Comparison of ENCODE assay signal across 23 mouse cellular contexts in the genomic region with DNA sequence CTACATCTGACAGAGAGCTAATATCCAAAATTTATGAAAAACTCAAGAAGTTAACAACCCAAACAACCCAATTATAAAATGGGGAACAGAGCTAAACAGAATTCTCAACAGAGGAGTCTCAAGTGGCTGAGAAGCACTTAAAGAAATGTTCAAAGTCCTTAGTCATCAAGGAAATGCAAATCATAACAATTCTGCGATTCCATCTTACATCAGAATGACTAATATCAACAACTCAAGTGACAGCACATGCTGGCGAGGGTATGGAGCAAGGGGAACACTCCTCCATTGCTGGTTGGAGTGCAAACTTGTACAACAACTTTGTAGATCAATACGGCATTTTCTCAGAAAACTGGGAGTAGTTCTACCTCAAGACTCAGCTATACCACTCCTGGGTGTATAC. TPM values are rescaled to one million over a fixed set of nuclear protein-coding genes. Genes with fewer than 3 reads are reported as not detected.
"Had no signal": no experiment of that assay in that cellular context is flagged by ENCODE, and none has a peak within 500 bp of the region (broad histone marks: within the 10 kb centered on the region; RNA-seq: fewer than 3 reads in every experiment).

No protein-coding gene starts in this region.

- H3K4me3 ChIP-seq: midbrain, embryonic 10.5 days; midbrain, embryonic 12.5 days; myocyte; neural tube, embryonic 12.5 days; stomach, embryonic 15.5 days had no signal

- ATAC-seq: midbrain, embryonic 16.5 days had no signal

- H3K36me3 ChIP-seq: midbrain, embryonic 10.5 days; midbrain, embryonic 12.5 days; neural tube, embryonic 12.5 days; stomach, embryonic 15.5 days had no signal

- H3K27ac ChIP-seq: liver, embryonic 14.5 days; midbrain, embryonic 10.5 days; midbrain, embryonic 12.5 days; neural tube, embryonic 12.5 days; stomach, embryonic 15.5 days; stomach, postnatal 0 days had no signal

- H3K9ac ChIP-seq: liver, embryonic 14.5 days; lung, embryonic 14.5 days; midbrain, embryonic 12.5 days; neural tube, embryonic 12.5 days; stomach, embryonic 15.5 days had no signal

- H3K4me2 ChIP-seq: lung, embryonic 14.5 days; midbrain, embryonic 12.5 days; neural tube, embryonic 12.5 days; stomach, embryonic 15.5 days had no signal

- H3K9me3 ChIP-seq: midbrain, embryonic 10.5 days; midbrain, embryonic 12.5 days; neural tube, embryonic 12.5 days; stomach, embryonic 15.5 days had no signal

- H3K4me1 ChIP-seq: midbrain, embryonic 10.5 days; midbrain, embryonic 12.5 days; neural tube, embryonic 12.5 days; stomach, embryonic 15.5 days had no signal

- DNase-seq: lung, embryonic 14.5 days; midbrain, embryonic 14.5 days; right cerebral cortex, postnatal 14 days; thymus, adult 2 months; thymus, postnatal 25 days; thymus, postnatal 4 days had no signal

- H3K27me3 ChIP-seq: neural tube, embryonic 12.5 days; stomach, embryonic 15.5 days had no signal

RNA-seq across cellular contexts. Expression of a gene that starts 29.1 kb away (rescaled TPM):
- total RNA-seq: megakaryocyte, adult 5-6 weeks; megakaryocyte-erythroid progenitor cell, adult 5-6 weeks; neutrophil, adult 5-6 weeks had no signal
- polyA plus RNA-seq: liver, embryonic 14.5 days; liver, embryonic 16.5 days; lung, embryonic 14.5 days; lung, embryonic 16.5 days; midbrain, embryonic 10.5 days; midbrain, embryonic 12.5 days; midbrain, embryonic 14.5 days; midbrain, embryonic 16.5 days; myocyte; neural tube, embryonic 12.5 days; neural tube, embryonic 14.5 days; spleen, adult 2 months; stomach, embryonic 15.5 days; stomach, postnatal 0 days; testis, adult 2 months; thymus, adult 2 months; urinary bladder, adult 2 months had no signal

RNA-seq across cellular contexts. Expression of a gene that starts 46.2 kb away (rescaled TPM):
- total RNA-seq: megakaryocyte, adult 5-6 weeks; megakaryocyte-erythroid progenitor cell, adult 5-6 weeks; neutrophil, adult 5-6 weeks had no signal
- polyA plus RNA-seq: liver, embryonic 14.5 days; liver, embryonic 16.5 days; lung, embryonic 14.5 days; lung, embryonic 16.5 days; midbrain, embryonic 10.5 days; midbrain, embryonic 12.5 days; midbrain, embryonic 14.5 days; midbrain, embryonic 16.5 days; myocyte; neural tube, embryonic 12.5 days; spleen, adult 2 months; stomach, embryonic 15.5 days; stomach, postnatal 0 days; urinary bladder, adult 2 months had no signal
